Mouse (Mus musculus) intestine, postnatal 0 days (tissue): Measurements from ENCODE around the gene Rad51b. TPM values are rescaled to one million over a fixed set of nuclear protein-coding genes. Genes with fewer than 3 reads are reported as not detected.

Experiments
- ATAC-seq: fragments of 200-750 bp; cut with Nextera tagmentation; 2 replicates; pipeline ENCODE4 v1.8.0; 2017; ENCODE audit warnings: mild to moderate bottlenecking, moderate TSS enrichment, moderate library complexity
- H3K27ac ChIP-seq: fragments of 300-500 bp; sonication (generic); 2 replicates; pipeline ENCODE4 v1.5.1; 2014; ENCODE audit warnings: mild to moderate bottlenecking, low read depth, low read length, moderate library complexity
- H3K27me3 ChIP-seq: fragments of 300-500 bp; sonication (generic); replicated peaks from 2 replicates; pipeline ENCODE4 v1.6.1; 2014; ENCODE audit warnings: low read length, mixed read lengths; ENCODE audit not compliant: control insufficient read depth, insufficient read depth
- H3K36me3 ChIP-seq: fragments of 300-500 bp; sonication (generic); 2 replicates; pipeline ENCODE4 v1.6.1; 2014; ENCODE audit warnings: mild to moderate bottlenecking, moderate library complexity; ENCODE audit not compliant: control insufficient read depth, insufficient read depth
- H3K4me1 ChIP-seq: fragments of 300-500 bp; sonication (generic); replicated peaks from 2 replicates; pipeline ENCODE4 v1.6.1; 2014; ENCODE audit warnings: antibody characterized with exemption, low read length, mixed read lengths; ENCODE audit not compliant: control insufficient read depth, insufficient read depth
- H3K4me2 ChIP-seq: fragments of 300-500 bp; sonication (generic); replicated peaks from 2 replicates; pipeline ENCODE4 v1.6.1; 2014; ENCODE audit warnings: low read depth, mild to moderate bottlenecking, moderate library complexity
- H3K4me3 ChIP-seq: fragments of 300-500 bp; sonication (generic); 2 replicates; pipeline ENCODE4 v1.5.1; 2014; ENCODE audit warnings: low read depth, low read length
- H3K9ac ChIP-seq: fragments of 300-500 bp; sonication (generic); 2 replicates; pipeline ENCODE4 v1.6.1; 2014; ENCODE audit warnings: mild to moderate bottlenecking, low read depth, low read length
- H3K9me3 ChIP-seq: fragments of 300-500 bp; sonication (generic); 2 replicates; pipeline ENCODE4 v1.6.1; 2016; ENCODE audit warnings: mixed run types; ENCODE audit not compliant: control insufficient read depth
- CTCF ChIP-seq: sonication (generic); IDR thresholded peaks from 2 replicates; pipeline ENCODE4 v1.5.1; 2016; ENCODE audit warnings: low read depth, mild to moderate bottlenecking, control low read depth, antibody characterized with exemption, moderate library complexity
- WGBS: fragments of 180-500 bp; shearing (Covaris S2); extraction: QIAGEN DNeasy Blood & Tissue Kit; methylation state at CpG from one replicate; pipeline ENCODE4 v1.1.7; 2014; 5-methylcytosine and 5-hydroxymethylcytosine counted together
- polyA plus RNA-seq: library from polyadenylated mRNA; unstranded; fragments of >200 nt; fragmentation: Nextera tagmentation; extraction: Ambion mirVana; gene quantifications from 2 replicates; pipeline ENCODE4 v1.2.1, GENCODE M21; 2015

The Rad51b gene
- polyA plus RNA-seq, 1 experiment from 2014 or later: 1.9 TPM

DNA sequence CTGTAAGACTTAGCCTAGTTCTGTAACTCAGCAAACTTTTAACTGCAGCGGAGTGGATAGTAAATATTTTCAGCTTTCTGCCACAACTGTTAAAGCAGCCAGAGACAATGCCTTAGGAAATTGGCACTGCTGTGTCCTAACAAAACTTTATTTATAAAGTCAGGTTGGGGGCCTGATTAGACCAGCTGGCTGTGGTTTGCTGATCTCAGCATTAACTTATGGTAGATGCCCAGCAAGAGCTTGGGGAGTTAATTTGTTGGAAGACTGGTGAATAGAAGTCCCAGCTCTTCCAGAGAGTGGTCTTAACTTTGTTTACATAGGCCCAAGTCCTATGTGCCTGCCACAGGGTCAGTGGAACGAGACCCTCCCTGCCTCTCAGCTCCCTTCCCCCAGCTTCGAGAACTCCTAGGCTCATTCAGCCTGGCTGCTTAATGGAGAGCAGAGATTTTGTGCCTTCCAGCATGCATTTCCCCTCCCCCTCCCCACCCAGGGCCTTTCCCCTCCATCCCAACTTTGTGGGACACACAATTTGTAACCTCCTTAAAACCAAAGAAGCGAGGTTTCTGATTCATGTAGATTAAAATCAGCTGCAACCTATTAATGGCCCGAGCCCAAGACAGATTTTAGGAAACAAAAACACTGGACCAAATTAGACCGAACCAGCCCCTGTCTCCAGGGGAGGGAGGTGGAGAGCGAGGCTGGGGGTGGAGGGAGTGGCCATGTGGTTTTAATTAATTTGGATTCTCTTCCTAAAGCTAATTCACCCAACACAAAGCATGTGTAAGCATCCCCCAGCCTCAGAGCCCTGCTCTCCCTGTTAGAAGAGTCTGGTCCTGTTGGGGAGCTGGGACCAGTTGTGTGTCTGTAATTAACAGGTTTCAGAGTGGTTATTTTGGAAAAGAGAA, 549.4 kb downstream of the Rad51b start:
- Histone ChIP-seq H3K36me3 (no peaks in the 10 kb centered on the region), H3K27ac (no peak overlapping the region), H3K4me2 (no peak overlapping the region), H3K27me3 (no peaks in the 10 kb centered on the region), H3K9me3 (no peaks in the 10 kb centered on the region), H3K4me3 (no peak overlapping the region), H3K4me1 (peaks cover 6% of the 10 kb centered on the region; the same call in 1 of the 2 replicates), H3K9ac (no peak overlapping the region)
- 67% methylated on average over 7 of the region's 7 CpGs for WGBS
- no peak for ATAC-seq
- no peak for TF ChIP-seq CTCF

DNA sequence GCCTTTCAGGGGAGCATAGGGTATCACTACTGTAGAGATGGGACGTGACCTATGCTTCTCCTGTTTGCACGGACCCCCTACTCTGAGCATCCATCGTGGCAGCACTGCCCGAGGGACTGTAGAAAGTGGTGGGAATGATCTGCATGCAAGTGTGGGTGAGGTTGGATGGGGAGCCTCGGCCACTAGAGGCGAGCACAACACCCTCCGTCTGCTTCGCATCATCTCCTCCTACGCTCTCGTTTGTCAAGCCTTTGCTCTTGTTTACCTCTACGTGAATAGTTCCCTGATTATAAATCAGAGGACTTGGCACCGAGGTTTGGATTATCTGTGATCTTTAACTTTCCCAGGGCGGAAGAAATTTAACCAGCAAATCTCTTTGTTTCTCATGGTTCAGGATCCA, 551.5 kb downstream of the Rad51b start:
- Histone ChIP-seq H3K27ac (no peak overlapping the region), H3K4me3 (no peak overlapping the region), H3K9ac (no peak overlapping the region), H3K9me3 (0 out of 2 replicates have a peak, but pooled peaks cover 2% of the 10 kb centered on the region), H3K27me3 (no peaks in the 10 kb centered on the region), H3K4me1 (peaks cover 6% of the 10 kb centered on the region; the same call in 1 of the 2 replicates), H3K4me2 (no peak overlapping the region), H3K36me3 (no peaks in the 10 kb centered on the region)
- 52% methylated on average over 13 of the region's 13 CpGs for WGBS
- TF ChIP-seq CTCF: peak; percentile 50
- no peak for ATAC-seq

DNA sequence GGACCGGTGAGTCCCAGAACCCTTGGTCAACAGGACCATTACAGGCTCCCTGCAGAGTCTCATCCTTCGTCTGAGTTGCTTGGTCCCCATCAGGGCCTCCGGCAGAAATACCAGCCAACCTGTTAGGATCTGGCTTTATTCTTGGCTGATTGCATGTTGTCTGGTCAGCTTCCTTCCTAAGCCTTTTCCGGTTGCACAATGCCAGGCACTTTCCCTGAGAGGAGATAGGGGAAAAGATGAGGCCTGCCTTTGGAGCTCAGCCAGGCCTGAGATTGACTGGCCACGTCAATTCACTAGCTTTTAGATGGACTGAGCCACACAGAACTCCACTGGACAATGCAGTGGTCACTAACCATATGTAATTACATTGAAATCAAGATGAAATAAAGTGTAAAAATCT, 552.9 kb downstream of the Rad51b start:
- no peak overlapping the region for H3K4me2 ChIP-seq
- no peak for ATAC-seq
- 0 out of 2 replicates have a peak, but pooled peaks cover 2% of the 10 kb centered on the region for H3K9me3 ChIP-seq
- no peak for TF ChIP-seq CTCF
- H3K36me3 ChIP-seq: no peaks in the 10 kb centered on the region
- no peak overlapping the region for H3K27ac ChIP-seq
- H3K4me1 ChIP-seq: no peaks in the 10 kb centered on the region
- H3K4me3 ChIP-seq: no peak overlapping the region
- WGBS: 68% methylated on average over 5 of the region's 5 CpGs
- no peak overlapping the region for H3K9ac ChIP-seq
- no peaks in the 10 kb centered on the region for H3K27me3 ChIP-seq

DNA sequence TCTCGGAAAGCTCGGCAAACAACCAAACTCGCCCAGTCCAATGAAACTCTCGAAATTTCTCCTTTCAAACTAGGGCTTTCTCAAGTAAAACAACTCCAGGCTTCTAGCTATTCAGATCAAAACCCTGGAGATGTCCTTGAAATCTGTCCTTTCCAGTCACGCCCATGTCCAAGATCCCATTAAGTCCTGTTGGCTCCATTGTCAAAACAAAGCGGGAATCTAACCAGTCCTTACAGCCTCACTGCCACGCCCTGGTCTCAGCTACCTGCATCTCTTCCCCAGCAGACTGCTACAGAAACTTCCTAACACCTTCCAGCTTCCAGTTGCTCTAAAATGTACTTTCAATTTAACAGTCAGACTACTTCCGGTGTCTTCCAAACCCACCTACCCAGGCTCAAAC, 554.8 kb downstream of the Rad51b start:
- 89% methylated on average over 8 of the region's 8 CpGs for WGBS
- H3K27me3 ChIP-seq: no peaks in the 10 kb centered on the region
- no peak overlapping the region for H3K9ac ChIP-seq
- no peak overlapping the region for H3K27ac ChIP-seq
- 0 out of 2 replicates have a peak, but pooled peaks cover 2% of the 10 kb centered on the region for H3K4me1 ChIP-seq
- H3K36me3 ChIP-seq: no peaks in the 10 kb centered on the region
- ATAC-seq: no peak
- H3K4me2 ChIP-seq: no peak overlapping the region
- no peak for TF ChIP-seq CTCF
- no peak overlapping the region for H3K4me3 ChIP-seq
- H3K9me3 ChIP-seq: 0 out of 2 replicates have a peak, but pooled peaks cover 2% of the 10 kb centered on the region

DNA sequence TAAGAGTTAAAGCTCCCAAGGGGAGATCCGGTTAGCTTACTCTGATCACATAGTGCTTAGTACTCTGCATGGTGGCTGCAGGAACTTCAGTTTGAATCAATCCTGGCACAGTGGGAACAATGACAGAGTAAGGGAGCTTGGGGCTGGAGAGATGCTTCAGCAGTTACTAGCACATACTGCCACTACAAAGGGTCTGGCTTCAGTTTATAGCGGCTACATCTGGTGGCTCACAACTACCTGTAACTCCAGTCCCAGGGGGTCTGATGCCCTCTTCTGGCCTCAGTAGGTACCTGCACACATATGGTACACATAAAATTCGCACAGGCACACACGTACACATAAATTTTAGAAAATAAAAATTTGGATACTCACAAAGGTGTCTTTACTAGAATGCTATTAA, 555.5 kb downstream of the Rad51b start:
- TF ChIP-seq CTCF: no peak; the same call in 1 of the 2 replicates
- no peak for ATAC-seq
- WGBS: 99% methylated on average over 4 of the region's 4 CpGs
- Histone ChIP-seq H3K27ac (no peak overlapping the region), H3K36me3 (no peaks in the 10 kb centered on the region), H3K9me3 (0 out of 2 replicates have a peak, but pooled peaks cover 2% of the 10 kb centered on the region), H3K4me3 (no peak overlapping the region), H3K9ac (no peak overlapping the region), H3K27me3 (no peaks in the 10 kb centered on the region), H3K4me2 (no peak overlapping the region), H3K4me1 (0 out of 2 replicates have a peak, but pooled peaks cover 5% of the 10 kb centered on the region)

DNA sequence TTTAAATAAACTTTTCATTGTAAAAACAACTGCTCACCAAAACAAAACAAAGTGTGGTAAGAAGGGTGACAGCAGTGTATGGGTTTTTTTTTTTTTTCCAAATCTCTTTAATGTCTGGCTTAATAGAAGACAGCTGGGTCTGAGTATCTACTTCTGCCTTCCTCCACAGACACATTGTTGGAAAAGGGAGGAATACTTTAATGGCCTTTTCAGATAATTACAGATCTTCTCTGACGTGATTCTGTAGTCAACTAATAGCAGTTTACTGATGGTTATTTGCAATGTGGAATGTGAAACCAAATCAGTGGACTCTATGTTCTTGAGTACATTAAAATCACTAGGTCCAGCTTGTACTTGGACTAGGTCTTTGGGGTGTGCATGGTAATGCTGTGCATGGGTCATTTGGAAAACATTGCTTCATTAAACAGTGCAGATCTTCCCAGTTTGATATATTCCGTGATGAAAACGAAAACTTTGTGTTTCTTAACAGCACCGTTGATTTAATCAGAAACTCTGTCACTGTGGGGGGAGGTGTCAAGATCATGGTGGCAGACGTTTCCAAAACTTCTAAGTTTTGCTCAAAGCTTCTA, 556.9 kb downstream of the Rad51b start:
- Histone ChIP-seq H3K9me3 (0 out of 2 replicates have a peak, but pooled peaks cover 2% of the 10 kb centered on the region), H3K9ac (no peak overlapping the region), H3K27ac (no peak overlapping the region), H3K36me3 (no peaks in the 10 kb centered on the region), H3K4me3 (no peak overlapping the region), H3K4me2 (no peak overlapping the region), H3K27me3 (no peaks in the 10 kb centered on the region), H3K4me1 (0 out of 2 replicates have a peak, but pooled peaks cover 5% of the 10 kb centered on the region)
- no peak for TF ChIP-seq CTCF
- no peak for ATAC-seq
- 70% methylated on average over 5 of the region's 5 CpGs for WGBS
